Mouse (Mus musculus) myocyte (in vitro differentiated cells): Measurements from ENCODE around the gene Cables2.

Source experiments
- MYOD1 ChIP-seq, 3 experiments: IDR thresholded peaks; one replicate each; pipeline ENCODE4 v1.6.1; 2011; ENCODE audit warnings: control low read depth in 2 of 3, low read depth in 2 of 3, mild to moderate bottlenecking in 2 of 3, moderate library complexity in 1 of 3; ENCODE audit not compliant: insufficient read length in 2 of 3, control insufficient read depth in 1 of 3
- POLR2A ChIP-seq: IDR thresholded peaks from one replicate; pipeline ENCODE4 v1.6.1; 2011; ENCODE audit warnings: low read depth, mild to moderate bottlenecking, control low read depth, moderate library complexity; ENCODE audit not compliant: insufficient read length
- TCF12 ChIP-seq: IDR thresholded peaks from one replicate; pipeline ENCODE4 v1.6.1; 2011; ENCODE audit warnings: mild to moderate bottlenecking, control low read depth; ENCODE audit not compliant: poor library complexity, insufficient read depth, severe bottlenecking

DNA sequence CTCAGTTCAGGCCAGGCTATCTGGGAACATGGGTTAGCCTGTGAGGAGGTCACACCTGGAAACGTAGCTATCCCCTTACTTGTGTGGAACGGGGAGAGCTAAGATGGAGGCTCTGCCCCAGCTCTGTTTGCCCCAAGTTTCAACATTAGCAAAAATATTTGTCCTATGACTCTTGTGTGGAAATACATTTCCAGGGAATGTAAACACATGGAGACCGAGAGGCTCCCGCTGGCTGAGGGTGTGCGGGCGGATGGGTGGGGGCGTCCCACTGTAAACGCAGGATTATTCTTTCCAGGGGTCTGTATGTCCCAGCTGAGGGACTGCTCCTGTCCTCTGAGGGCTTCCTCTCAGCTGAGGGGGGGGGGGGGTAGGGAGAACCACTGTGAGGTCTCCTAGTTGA is 38.9 kb downstream of the Cables2 start:
- TF ChIP-seq POLR2A (no peak), MYOD1 (IDR thresholded peaks at IDR 0.05; ENCODE audit: control insufficient read depth in 1 of 3, insufficient read length in 2 of 3, low read depth in 2 of 3) (no peak), TCF12 (no peak)
